Mouse (Mus musculus): Measurements from ENCODE around the gene Fam110c.
"Not testable (repeated sequence)": the region's sequence is repeated elsewhere in the genome, so short reads cannot be mapped to it uniquely, and the experiment has no call there.

Fam110c gene

DNA sequence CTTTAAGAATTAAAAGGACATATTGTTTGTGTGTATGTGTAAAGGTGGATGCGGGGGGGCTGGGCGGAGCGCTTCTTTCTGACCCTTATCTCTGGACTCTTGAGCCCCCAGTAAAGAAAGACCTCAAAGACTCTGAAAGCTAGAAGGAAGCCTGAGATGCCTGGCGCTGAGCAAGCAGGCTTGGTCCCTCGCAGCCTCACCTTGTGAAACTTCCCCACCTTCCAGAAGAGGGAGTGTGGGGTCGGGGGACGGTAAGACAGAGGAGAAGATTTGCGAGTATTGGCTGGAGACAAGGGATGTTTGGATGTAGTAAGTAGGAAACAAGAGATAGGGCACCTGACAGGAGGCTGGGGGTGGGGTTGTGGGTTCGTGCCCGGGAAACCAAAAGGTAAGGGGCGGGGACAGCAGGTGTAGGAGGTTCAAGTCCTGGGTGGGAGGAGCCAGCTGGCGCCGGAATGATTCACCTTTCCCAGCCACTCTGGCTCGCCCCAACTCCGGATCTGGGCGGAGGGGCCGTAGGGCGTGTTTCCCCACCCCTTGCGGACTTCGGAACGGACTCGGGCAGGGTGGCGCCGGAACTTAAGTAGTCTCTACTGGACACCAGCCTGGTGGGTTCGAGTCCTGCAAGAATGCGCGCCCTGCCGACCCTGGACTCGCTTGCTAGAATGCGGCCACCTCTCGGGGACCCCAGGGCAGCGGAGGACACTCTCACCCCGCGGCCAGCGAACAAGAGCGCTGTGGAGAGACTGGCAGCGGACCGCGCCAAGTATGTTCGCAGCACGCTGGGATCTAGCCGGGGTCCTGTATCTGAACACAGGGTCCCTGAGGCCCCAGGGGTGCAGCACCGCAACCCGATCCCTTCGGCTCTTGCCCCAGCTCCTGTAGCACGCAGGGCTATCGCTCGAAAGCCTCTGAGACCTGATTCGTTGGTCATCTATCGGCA lies at the start of gene Fam110c:
Fam110c (plus strand) TSS at position 450 of the 943 bp plus-strand sequence.
- no peak for DNase-seq (ENCODE audit: low read depth)

DNA sequence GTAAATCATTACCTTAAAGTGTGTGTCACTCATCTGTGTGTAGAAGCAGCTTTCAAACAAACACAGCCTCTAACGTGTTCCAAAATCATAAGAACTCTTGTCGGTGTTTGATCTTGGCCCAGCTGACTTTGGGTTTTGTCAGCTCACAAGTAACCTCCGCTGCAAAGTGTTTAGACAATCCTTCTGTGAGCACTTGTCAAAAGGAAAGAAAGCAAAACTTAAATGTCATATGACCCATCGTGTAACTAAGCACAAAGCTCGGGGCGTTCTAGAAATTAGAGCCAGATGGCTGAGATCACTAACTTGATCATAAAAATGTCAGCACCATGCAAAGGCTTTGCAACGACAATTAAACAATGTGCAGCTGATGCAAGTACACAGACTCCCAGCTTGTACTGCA lies 47.2 kb upstream of the Fam110c start:
- no peak for DNase-seq (ENCODE audit: low read depth)

DNA sequence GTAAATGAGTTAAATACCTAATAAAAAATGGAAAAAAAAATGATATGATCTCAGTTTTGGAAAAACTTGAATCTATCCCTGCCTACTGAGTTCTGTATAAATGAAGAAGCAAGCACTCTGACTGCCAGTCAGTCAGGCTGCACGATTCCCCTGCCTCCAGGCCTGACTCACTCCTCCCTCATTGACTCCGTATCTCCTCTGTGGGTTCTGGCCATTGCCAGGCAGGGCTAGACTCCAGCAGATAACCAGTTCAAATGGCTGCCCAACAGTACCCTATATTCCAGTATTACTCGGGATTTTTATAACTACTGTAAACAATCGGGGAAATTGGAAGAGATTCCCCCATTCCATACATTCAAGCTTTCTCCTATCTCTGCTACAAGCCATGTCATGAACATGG lies 21.6 kb upstream of the Fam110c start:
- DNase-seq (ENCODE audit: low read depth): no peak

DNA sequence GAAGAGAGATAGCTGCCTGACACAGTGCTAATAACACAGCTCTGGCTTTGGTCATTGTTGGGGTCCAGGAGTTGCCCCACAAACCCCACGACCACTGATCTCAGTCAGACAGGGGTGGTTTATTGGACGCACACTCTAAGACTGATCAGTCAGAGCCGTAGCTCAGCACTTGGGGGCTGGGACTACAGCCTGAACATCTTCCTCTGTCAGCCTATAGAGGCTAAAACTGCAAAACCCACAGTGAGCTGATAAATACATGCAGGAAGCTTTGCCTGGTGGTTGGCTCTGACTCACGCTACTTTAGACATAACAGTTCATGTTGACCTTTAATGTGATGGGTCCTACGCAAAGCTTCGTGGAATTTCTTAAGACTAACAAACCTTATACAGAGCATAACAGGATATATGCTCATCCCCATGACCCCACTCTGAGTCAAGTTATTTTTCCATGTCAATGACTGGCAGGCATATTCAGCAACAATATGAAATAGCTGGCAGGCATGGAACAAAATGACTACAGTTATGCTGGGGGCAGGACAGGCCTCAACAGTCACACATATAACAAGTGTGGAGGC lies 17.3 kb upstream of the Fam110c start:
- DNase-seq (ENCODE audit: low read depth): no peak

DNA sequence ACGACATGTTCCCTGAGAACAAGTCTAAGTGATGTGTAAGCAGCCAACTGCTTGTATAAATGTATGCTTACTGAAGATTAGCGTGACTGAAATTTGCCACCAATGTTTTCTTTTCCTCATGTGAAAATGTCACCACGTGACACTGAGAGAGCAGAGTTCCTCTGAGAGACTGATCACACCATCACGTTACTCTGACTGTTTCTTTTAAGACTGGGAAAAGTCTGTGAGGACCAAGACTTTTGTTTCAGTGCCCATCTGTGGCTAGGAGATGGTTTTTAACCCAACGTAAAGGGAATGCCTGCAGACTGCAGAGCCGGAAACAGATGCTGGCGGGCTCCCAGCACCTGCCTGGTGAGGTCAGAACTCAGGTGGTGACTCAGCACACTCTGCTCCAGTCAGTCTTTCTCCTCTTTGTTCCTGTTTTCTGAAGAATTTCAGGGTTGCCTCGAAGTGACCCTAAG lies 14.2 kb upstream of the Fam110c start:
- no peak for DNase-seq (ENCODE audit: low read depth)

DNA sequence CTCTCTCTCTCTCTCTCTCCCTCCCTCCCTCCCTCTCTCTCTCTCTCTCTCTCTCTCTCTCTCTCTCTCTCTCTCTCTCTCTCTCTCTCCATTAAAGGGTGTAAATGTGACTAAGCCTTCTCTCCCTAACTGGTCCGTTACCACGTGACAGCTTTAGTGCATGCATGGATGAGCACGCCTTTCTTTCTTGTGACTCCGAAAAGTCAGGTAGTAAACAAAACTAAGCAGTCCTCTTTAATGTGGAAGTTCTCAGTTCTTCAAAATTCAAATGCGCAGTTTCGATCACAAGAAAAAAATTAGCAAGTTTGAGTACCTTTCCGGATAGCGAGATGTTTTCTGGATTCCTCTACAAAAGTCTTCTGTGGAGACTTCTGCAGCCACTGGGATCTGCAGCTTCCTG lies 13.4 kb upstream of the Fam110c start:
- DNase-seq (ENCODE audit: low read depth): no peak

DNA sequence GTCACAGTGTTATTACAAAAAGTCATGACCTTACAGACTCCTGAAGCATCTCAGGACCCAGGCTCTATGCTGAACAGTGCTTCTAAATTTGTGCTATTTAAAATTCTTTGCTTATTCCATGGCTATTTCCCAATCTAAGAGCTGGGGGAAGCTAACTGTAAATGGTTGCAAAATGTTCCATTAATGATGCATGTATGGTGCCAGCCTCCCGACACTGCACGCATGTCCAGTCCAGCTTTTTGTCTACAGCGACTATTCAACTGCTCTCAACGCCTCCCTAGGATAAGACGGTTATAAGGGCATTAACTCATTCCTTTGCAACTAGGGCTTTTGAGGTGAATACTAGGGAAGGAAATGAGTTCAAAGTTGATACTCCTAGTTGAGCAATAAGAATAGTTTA lies 2.4 kb upstream of the Fam110c start:
- no peak for DNase-seq (ENCODE audit: low read depth)

DNA sequence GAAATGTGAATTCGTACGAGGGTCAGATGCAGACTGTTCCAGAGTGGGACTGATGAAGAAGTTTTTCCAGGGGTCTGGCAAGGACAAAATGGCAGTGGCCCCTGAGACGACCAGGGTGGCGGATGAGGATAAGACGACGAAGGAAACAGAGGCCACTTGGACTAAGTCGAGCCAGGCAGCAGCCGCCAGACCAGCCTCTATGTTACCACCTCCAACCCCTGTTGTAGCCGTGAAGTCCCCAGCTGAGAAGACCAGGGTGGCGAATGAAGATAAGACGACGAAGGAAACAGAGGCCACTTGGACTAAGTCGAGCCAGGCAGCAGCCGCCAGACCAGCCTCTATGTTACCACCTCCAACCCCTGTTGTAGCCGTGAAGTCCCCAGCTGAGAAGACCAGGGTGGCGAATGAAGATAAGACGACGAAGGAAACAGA lies 710 bp downstream of the Fam110c start:
- DNase-seq (ENCODE audit: low read depth): not testable (repeated sequence)

DNA sequence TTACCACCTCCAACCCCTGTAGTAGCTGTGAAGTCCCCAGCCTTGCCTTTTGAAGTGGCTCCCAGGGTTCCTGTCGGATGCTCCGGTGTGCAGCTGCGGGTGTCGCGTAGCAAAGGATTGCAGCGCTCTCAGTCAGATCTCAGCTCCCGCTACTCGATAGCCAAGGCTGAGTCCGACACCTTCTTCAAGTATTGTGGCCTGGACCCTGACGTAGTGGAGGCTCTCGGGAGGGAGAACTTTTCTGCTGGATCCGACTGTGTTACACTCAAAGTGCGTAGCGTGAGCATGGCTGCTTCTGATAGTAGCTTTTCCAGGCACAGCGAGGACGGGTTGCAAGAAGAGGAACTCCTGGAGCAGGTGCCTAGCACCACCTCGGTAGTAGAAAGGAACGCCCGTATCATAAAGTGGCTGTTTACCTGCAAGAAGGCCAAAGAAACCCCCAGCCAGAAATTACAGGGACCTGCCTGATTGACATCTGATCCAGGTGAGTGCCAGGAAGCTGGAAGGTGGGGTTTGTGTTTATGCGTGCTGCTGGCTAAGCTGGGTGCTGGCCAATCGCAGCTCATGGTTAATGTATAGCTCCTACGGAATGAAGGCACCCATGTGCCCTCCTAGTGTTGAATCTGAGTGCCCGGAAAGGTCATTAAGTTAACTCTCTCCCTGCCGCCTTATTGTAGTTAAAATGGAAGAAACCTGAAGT lies 1.3 kb downstream of the Fam110c start:
- no peak for DNase-seq (ENCODE audit: low read depth)

DNA sequence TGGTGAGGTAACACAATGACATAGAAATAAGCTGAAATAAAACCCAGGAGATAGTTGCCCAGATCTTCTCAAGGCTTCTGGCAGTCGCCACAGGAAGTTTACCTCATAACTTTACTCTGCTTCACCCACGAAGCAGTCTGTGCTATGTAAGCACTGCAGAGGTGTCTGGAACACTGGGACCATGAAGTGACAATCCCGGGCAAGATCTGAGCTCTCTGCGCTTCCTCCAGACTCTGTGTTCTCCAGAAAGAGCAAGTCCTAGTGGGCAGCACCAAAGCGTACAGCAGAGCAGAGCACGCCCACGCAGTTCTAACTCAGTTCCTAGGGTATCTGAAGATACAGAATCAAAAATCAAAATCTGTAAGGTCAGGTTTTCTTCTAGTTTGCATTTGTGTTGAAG lies 3.4 kb downstream of the Fam110c start:
- DNase-seq (ENCODE audit: low read depth): no peak

DNA sequence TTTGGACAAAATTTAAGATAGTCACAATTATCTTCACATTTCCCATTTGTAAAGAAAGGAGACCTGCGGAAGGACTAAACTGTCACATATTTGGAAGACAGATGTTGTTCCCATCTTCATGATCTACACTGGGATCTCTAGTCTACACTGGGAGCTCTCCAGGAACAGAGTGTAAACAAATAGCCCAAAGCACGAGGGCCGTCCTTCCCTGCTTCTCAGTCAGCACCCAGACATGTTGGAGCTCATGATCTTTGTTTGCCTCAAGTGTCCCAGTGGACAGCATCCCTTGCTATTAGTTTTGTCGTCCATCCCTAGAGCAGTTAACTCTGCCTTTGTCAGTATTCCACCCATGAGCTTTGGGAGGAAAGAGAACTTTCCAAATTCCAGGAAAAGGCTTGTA lies 4.4 kb downstream of the Fam110c start:
- no peak for DNase-seq (ENCODE audit: low read depth)

DNA sequence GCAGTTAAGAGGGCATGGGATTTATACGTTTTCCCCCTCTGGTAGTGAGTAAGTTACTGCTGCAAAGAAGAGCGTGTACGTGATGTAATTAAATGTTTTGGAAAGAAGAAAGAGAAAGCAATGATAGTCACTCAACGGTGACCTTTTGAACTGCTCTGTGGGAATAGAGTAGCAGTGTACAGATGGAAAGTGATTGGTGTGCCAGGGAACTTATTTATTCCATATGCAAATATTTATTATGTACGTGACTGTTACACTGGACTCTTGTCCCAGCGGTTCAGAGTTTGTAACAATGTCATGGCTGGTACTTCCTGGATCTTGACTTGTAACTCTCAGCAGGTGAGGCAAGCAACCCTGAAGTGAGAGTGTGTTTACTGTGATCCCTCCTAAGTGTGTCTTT lies 6.7 kb downstream of the Fam110c start:
- DNase-seq (ENCODE audit: low read depth): no peak

DNA sequence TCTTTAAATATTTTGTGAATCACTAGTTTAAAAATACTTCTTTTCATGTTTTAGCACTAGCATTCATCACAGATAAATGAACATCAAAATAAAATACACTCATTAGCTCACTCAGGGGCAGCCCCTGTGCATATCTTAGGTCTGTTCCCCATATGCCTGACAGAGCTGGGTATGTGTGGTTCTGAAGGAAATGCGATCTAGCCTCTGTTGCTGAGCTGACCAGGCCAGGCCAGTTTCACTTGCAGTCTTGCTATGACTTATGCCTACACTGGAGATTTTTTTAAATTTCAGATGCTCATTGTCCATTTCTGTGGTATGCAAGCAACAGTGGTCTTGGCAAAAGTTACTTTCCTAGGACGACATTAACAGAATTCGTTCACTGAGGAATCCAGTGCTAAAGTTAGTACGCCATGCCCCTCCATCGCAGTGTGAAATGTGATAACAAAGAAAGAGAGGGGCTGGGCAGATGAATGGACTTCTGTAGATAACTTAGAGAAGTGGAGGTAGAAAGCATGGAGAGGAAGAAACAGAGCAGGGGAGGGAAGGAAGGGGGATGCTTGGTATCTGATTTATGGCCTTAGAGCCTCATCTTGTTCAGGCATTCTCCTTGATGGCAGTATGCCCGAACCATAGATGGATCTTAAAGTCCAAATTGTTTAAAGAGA lies 7.4 kb downstream of the Fam110c start:
- no peak for DNase-seq (ENCODE audit: low read depth)

DNA sequence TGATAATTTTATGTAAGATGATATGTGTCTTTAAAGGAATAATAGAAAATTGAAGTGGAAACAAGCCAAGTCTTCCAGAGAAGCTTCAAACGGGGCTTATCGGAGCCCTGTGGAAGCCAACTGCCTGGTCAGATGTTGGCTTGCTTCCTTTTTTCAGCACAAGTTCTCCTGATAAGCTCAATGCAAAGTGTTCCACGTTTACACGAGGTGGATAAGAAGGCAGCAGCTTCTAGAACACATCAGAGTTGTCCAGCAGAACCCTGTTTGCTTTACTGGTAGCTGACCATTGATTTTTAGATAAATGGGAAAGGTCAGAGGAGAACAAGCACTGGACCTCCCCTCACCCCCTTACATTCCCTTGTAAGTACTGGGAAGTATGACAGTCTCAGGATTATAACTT lies 9.3 kb downstream of the Fam110c start:
- DNase-seq (ENCODE audit: low read depth): no peak

DNA sequence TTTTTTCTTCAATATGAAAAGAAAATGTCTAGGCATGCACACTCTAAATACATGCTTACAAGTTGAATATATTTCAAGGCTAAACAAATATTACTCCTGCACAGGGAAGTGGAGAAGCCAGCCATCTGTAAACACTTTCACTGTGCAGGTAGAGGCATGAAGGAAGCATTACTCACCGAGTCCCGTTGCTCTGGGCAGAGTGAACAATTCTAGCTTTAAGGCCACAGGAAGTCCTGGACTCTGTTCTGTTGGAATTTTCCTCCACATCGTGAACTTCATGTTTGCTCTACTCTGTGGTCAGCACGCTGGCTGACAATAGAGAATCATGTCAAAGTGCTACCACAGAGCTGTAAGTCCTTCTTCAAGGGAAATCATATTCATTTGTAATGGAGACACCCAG lies 9.7 kb downstream of the Fam110c start:
- no peak for DNase-seq (ENCODE audit: low read depth)

DNA sequence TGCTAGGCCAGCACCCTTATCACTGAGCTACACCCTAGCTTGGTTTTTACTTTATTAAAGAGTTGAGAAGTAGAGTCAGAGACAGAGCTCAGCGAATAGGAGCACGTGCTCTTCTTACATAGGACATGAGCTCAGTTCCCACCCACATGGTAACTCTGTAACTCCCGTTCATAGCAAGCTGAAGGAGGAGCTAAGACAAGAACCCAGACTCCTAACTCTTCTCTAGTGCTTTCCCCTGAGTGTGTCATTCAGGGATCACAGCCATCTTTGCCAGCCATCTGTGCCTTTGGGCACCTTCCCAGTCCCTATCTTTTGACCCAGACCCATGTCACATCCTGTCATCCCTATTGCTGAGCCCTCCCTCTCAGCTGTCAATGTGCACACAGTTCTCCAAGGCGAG lies 13.4 kb downstream of the Fam110c start:
- DNase-seq (ENCODE audit: low read depth): no peak

DNA sequence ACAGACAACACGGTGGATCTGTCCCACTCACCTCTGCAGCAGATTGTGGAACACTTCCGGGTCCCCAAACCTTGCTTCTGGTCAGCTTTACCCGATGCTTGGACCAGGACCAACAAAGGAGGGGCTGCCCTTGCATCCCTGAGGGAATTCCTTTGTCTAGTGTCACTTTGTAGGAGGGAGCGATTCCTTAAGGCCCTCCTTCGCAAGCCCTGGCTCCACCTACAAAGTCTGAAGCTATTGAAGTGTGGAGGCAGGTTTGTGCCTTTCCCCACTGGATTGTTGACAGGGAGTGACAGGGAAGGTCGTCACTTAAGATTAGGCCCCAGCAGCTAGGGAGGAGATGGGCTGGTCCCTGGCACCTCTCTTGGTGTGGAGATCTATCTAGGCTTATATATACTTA lies 16.7 kb downstream of the Fam110c start:
- DNase-seq (ENCODE audit: low read depth): no peak

DNA sequence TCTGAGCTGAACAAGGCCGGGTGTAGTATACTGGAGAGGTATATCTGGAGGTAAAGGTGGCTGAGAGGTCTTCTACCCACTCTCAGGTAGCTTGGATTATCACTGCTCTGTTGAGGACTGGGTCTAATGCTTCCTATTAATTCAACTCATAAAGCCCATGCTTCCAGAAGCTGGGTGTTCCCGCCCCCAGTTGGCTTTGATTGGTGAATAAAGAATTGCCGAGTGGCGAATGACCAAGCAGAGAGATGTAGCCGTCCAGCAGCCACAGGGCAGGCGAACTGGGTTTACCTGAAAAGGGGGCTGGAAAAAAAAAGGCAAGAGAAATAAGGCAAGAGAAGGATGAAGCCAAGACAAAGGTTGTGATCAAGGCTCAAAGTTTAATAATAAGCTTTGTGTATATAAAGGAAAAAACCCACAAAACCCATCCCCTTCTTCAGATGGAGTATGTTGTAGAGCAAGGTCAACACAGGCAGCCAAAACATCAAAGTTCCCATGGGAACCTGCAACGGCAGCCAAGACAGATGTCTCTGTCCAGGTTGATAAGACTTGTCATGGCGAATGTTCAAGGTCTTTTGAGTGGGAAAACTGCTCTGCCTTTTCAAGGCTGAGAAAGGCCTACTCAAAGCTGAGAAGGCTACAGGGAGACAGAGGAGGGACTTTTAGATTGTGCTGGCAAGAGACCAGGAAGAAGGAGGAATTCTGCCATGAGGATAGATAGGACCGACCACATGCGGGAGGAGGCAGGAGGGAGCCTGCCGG lies 17.4 kb downstream of the Fam110c start:
- no peak for DNase-seq (ENCODE audit: low read depth)

DNA sequence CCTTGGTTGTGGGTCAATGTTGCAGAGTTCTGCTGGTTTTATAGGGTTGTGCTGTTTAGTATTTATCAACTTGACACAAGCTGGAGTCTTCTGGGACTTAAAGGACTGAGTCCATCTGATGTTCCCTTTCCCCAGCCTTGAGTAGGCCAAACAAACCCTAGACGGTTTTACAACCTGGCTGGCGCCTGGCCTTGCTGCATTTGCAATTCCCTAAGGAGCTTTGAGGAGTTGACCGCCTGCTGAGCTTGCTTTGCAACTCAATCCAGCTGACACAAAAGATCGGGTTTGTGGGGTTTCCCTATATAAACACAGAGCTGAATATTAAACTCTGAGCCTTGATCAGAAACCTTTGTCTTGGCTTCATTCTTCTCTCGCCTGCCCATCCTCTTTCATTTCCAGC lies 18.8 kb downstream of the Fam110c start:
- DNase-seq (ENCODE audit: low read depth): no peak

DNA sequence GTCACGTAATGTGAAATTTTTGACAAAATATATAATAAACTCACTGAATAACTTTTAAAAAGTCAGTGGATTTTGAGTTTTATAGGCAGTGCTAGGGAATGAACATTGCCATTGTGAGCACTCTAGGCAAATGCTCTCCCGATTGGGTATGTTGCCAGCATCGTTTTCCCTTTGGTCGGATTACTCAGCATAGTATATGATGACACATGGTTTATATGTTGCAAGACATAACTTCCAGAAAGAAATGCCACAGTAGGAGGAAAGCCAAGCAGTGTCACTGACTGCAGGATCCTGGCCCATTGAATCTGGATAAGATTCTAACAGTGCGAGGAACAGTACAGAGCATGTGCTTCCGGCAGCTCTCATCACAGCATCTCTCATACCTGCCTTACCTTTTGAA lies 23.5 kb downstream of the Fam110c start:
- DNase-seq (ENCODE audit: low read depth): no peak

DNA sequence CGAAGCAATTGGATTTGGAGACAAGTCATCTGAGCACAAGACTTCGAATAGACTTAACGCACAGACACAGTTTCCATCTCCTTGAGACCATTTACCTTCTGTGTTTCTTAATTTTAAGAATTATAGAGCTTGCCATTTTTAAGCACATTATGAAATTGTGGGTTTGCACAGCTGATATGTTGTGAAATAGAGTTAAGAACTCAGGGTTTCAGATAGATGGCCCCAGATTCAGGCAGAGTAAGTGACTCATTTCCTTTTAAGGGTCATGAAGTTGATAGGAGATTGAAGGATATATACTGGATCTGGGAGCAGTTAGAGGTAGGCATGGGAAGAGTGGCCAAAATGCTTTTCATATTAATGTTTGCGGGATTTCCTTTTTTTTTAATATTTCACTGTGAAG lies 27.5 kb downstream of the Fam110c start:
- no peak for DNase-seq (ENCODE audit: low read depth)

DNA sequence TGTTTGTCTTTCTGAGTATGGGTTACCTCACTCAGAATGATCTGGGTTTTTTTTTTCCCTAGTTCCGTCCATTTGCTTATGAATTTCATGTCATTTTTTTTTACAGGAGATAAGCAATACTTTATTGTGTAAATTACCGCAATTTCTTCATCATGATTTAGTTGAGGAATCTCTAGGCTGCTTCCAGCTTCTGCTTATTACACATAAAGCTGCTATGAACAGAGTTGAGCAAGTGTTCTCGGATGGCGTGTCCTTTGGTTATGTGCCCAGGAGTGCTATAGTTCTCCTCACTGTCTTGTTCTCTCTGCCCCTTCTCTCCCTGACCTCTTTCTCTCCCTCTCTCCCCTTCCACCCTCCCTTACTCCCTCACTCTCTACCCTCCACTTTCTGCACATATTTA lies 28.2 kb downstream of the Fam110c start:
- DNase-seq (ENCODE audit: low read depth): no peak

Measured in naive thymus-derived CD4-positive, alpha-beta T cell, adult 2 months (primary cell).